Mouse (Mus musculus) ES-E14 (cell line): ENCODE measurements at regions not wholly inside any gene's neighbourhood (a gene's known extent, or its start where the extent isn't known, plus 50 kb on each side); places are given as distances from the start of the nearest gene placed in this dataset.

ENCODE experiments used
- DNase-seq: peaks from one replicate; pipeline ENCODE4 v3.0.0-alpha.2; 2013; ENCODE audit warnings: low read depth, low spot score
- H3K27ac ChIP-seq: 2 replicates; pipeline ENCODE4 v1.5.1; 2012; ENCODE audit warnings: low read depth, mild to moderate bottlenecking, low read length, moderate library complexity, mixed read lengths; ENCODE audit not compliant: poor library complexity, insufficient read depth, severe bottlenecking
- H3K36me3 ChIP-seq: 2 replicates; pipeline ENCODE4 v1.6.1; 2012; ENCODE audit warnings: mild to moderate bottlenecking, low read length, moderate library complexity, mixed read lengths; ENCODE audit not compliant: control insufficient read depth, poor library complexity, insufficient read depth, severe bottlenecking
- H3K4me1 ChIP-seq, 2 experiments: fragments of 150-350 bp in 1 of 2; sonication (generic) in 1 of 2; 2 replicates each; pipeline ENCODE4 v1.6.1; 2012; ENCODE audit warnings: low read length in 2 of 2, mild to moderate bottlenecking in 1 of 2, mixed read lengths in 1 of 2; ENCODE audit not compliant: control insufficient read depth in 2 of 2, insufficient read depth in 2 of 2, poor library complexity in 1 of 2
- H3K4me3 ChIP-seq, 2 experiments: fragments of 150-350 bp in 1 of 2; sonication (generic) in 1 of 2; 2 replicates each; pipeline ENCODE4 v1.5.1; 2012; ENCODE audit warnings: low read length in 2 of 2, low read depth in 1 of 2, mild to moderate bottlenecking in 1 of 2, mixed read lengths in 1 of 2; ENCODE audit not compliant: insufficient read depth in 1 of 2, poor library complexity in 1 of 2, severe bottlenecking in 1 of 2
- H3K9ac ChIP-seq: 2 replicates; pipeline ENCODE4 v1.6.1; 2012; ENCODE audit warnings: low read depth, mild to moderate bottlenecking, low read length, mixed read lengths; ENCODE audit not compliant: poor library complexity, insufficient read depth, severe bottlenecking
- H3K9me3 ChIP-seq: fragments of 150-350 bp; sonication (generic); 2 replicates; pipeline ENCODE4 v1.6.1; 2012; ENCODE audit warnings: low read depth, mild to moderate bottlenecking, low read length; ENCODE audit not compliant: control insufficient read depth, insufficient read depth
- CHD2 ChIP-seq: IDR thresholded peaks from 2 replicates; pipeline ENCODE4 v1.6.1; 2014; ENCODE audit warnings: mild to moderate bottlenecking, low read depth, low read length, inconsistent platforms
- HCFC1 ChIP-seq: IDR thresholded peaks from 2 replicates; pipeline ENCODE4 v1.6.1; 2012; ENCODE audit warnings: low read length, inconsistent platforms, borderline replicate concordance; ENCODE audit not compliant: insufficient read depth
- MAFK ChIP-seq: IDR thresholded peaks from 2 replicates; pipeline ENCODE4 v1.6.1; 2014; ENCODE audit warnings: mild to moderate bottlenecking, low read depth, low read length, inconsistent platforms; ENCODE audit not compliant: insufficient read depth
- ZC3H11A ChIP-seq: IDR thresholded peaks from 2 replicates; pipeline ENCODE4 v1.6.1; 2012; ENCODE audit warnings: low read depth, mild to moderate bottlenecking, inconsistent platforms, low read length, borderline replicate concordance
- ZNF384 ChIP-seq: IDR thresholded peaks from 2 replicates; pipeline ENCODE4 v1.6.1; 2012; ENCODE audit warnings: low read depth, low read length, inconsistent platforms
- in situ Hi-C, 2 experiments: fragments of 600-800 bp; cut with MboI; formaldehyde crosslinking; loops; one replicate each; pipeline ENCODE4 v1.15.1; 2025; ENCODE audit warnings: low sequenced_read_pairs in 2 of 2, inconsistent platforms in 1 of 2; ENCODE audit not compliant: unreplicated experiment in 2 of 2

GRCm38 (mm10) chr16:25532519-25533205 is 150.9 kb upstream of the Trp63 start:
- no peaks in the 10 kb centered on the region for H3K4me1 ChIP-seq
- H3K4me3 ChIP-seq = no peak overlapping the region
- H3K27ac ChIP-seq = no peak overlapping the region
- no peaks in the 10 kb centered on the region for H3K9me3 ChIP-seq
- TF ChIP-seq CHD2 (no peak), ZNF384 (no peak), HCFC1 (no peak)
- no peak overlapping the region for H3K9ac ChIP-seq
- no peaks in the 10 kb centered on the region for H3K36me3 ChIP-seq
- no peak for DNase-seq
- in situ Hi-C loops = no loop called here

DNA sequence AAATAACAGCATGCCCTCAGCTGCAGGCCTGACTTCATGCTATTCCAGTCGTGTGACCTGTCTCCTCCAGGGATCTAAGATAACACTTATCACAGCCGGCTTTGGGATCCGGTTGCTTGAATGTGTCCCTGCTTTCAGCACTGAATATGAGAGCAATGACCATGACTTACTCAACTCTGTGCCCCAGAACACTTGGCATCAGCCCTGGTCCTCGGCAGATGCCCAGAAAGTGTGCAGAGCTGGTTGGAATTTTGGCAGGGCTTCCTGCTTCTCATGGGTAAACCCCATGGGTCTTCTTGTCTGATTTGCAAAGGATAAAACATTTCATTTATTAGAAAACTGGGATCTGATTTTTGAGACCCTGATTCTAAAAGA is 150.4 kb upstream of the Trp63 start:
- Histone ChIP-seq H3K4me1 (no peaks in the 10 kb centered on the region), H3K4me3 (no peak overlapping the region), H3K9me3 (no peaks in the 10 kb centered on the region), H3K9ac (no peak overlapping the region), H3K27ac (no peak overlapping the region), H3K36me3 (no peaks in the 10 kb centered on the region)
- in situ Hi-C loops = no loop called here
- DNase-seq = no peak
- no peak for TF ChIP-seq ZC3H11A
- no peak for TF ChIP-seq CHD2
- no peak for TF ChIP-seq MAFK
- TF ChIP-seq HCFC1 = no peak
- no peak for TF ChIP-seq ZNF384

GRCm38 (mm10) chr16:25536550-25536949 is 147.0 kb upstream of the Trp63 start:
- in situ Hi-C loops = no loop called here
- no peak for DNase-seq
- Histone ChIP-seq H3K4me3 (no peak overlapping the region), H3K36me3 (no peaks in the 10 kb centered on the region), H3K4me1 (no peaks in the 10 kb centered on the region), H3K9me3 (no peaks in the 10 kb centered on the region), H3K9ac (no peak overlapping the region), H3K27ac (no peak overlapping the region)
- TF ChIP-seq CHD2 (no peak), HCFC1 (no peak), ZNF384 (no peak), ZC3H11A (no peak), MAFK (no peak)

- Histone ChIP-seq H3K4me1 (no peaks in the 10 kb centered on the region), H3K9ac (no peak overlapping the region), H3K36me3 (no peaks in the 10 kb centered on the region), H3K4me3 (no peak overlapping the region), H3K9me3 (no peaks in the 10 kb centered on the region), H3K27ac (no peak overlapping the region)
- in situ Hi-C loops = no loop called here
- DNase-seq = no peak
- TF ChIP-seq CHD2 (no peak), HCFC1 (no peak), ZNF384 (no peak), MAFK (peak; percentile 77), ZC3H11A (no peak)
These were observed 133.9 kb upstream of the Trp63 start for GRCm38 (mm10) chr16:25549542-25550110.

DNA sequence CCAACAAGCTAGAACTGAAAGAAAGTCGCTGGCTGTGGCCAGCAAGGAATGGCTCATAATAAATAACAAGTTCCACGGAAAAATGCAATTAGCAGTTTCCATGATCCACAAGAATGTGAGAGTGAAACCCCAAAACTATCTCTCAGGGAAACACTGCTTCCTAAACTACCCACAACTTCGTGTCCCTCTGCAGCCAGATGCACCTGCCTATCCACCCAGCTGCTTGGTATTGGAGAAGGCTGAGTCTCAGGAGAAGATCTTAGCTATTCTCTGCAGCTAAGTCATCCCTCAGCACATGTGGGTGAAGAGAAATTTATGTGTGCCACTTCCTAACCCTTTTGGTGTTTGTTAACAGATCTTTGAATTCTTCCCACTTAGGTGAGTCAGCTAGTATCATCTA is 126.4 kb upstream of the Trp63 start:
- no peak for DNase-seq
- in situ Hi-C loops = no loop called here

More for the DNA sequence above, 126.4 kb upstream of the Trp63 start:
- H3K27ac ChIP-seq = no peak overlapping the region
- H3K9ac ChIP-seq = no peak overlapping the region
- H3K4me1 ChIP-seq = no peaks in the 10 kb centered on the region
- no peak overlapping the region for H3K4me3 ChIP-seq
- H3K9me3 ChIP-seq = no peaks in the 10 kb centered on the region
- H3K36me3 ChIP-seq = no peaks in the 10 kb centered on the region
- TF ChIP-seq ZNF384 (no peak), HCFC1 (no peak), MAFK (no peak), ZC3H11A (no peak), CHD2 (no peak)
